Mouse (Mus musculus): ENCODE results near the gene Adgra3.

Gene Adgra3

DNA sequence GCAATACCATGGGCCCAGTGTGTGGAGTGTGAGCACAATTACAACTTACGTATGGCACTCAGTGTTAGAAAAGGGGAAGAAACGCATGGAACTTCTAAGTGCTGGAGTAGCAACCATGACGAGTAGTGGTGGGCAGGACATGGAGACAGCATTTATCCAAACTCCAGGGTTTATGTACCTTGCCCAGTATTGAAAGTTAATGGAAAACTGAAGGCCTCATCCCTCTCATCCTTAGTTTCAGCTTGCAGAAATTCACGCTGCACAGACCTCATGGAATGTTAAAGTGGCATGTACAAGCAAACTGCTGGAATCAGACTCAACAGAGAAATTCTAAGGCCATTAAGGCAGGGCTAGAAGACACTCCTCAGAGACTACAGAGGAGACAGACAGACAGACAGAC lies 84.6 kb downstream of the Adgra3 start:
- no peak for DNase-seq (ENCODE audit: low spot score in 2 of 2)

GRCm38 (mm10) chr5:49969660-49970059 lies 89.1 kb downstream of the Adgra3 start:
- no peak for DNase-seq (ENCODE audit: low spot score in 2 of 2)

DNA sequence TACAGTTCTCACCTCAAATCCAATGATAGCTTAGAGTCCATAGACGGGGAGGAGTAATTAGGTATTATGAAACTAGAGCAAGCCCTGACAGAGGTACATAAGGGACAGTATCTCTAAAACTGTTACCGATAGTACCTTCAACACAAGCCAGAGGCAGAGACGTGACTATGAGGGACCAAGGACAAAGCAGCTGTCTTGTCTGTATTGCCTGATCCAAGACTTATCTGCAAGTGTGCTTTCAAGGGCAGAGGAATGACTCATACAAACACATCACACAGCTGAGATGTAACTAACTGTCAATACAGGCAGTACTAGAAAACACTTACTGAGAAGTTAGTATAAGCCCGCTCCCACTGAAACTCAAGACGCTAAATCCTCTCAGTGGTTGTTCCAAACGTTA lies 91.1 kb downstream of the Adgra3 start:
- DNase-seq (ENCODE audit: low spot score in 2 of 2): no peak

- DNase-seq (ENCODE audit: low spot score in 2 of 2): no peak
These were observed 93.0 kb downstream of the Adgra3 start for GRCm38 (mm10) chr5:49965810-49966209.

GRCm38 (mm10) chr5:49961478-49962431 lies 97.1 kb downstream of the Adgra3 start:
- peak in 1 of 2 experiments; percentile 35 for DNase-seq (ENCODE audit: low spot score in 2 of 2)

- no peak for DNase-seq (ENCODE audit: low spot score in 2 of 2)
These were observed 122.5 kb downstream of the Adgra3 start for GRCm38 (mm10) chr5:49936354-49936753.

DNA sequence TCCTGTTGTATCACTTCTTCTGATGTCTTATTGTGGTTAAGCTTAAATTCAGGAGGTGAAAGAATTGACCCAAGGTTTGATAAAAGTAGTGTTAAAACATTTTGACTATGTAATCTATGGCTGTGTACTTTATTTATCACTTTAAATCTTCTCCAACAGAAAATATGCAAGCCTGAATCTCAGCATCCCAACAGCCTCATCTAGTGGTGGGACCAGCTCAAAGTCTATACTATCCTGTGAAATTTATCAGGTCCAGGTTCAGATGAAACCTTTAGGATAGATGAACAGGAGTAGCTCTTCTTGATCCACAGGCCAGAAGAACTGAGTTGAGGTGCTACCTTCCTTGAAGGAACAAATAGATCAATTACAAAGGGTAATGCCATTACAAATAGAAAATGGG lies 134.1 kb downstream of the Adgra3 start:
- DNase-seq (ENCODE audit: low spot score in 2 of 2): no peak

- DNase-seq (ENCODE audit: low spot score in 2 of 2): no peak
These were observed 143.1 kb downstream of the Adgra3 start for GRCm38 (mm10) chr5:49915695-49916106.

Data from left cerebral cortex, adult 9 months (tissue).